Mouse (Mus musculus) midbrain, postnatal 0 days (tissue): ENCODE data around the gene Dazap2. TPM values are rescaled to one million over a fixed set of nuclear protein-coding genes. Genes with fewer than 3 reads are reported as not detected.

Experiments
- ATAC-seq: fragments of 200-750 bp; cut with Nextera tagmentation; 2 replicates; pipeline ENCODE4 v1.8.0; 2017; ENCODE audit warnings: moderate number of reproducible peaks, mild to moderate bottlenecking, moderate TSS enrichment, moderate library complexity; ENCODE audit not compliant: low FRiP score
- DNase-seq: peaks from one replicate; pipeline ENCODE4 v3.0.0-alpha.2; 2015; ENCODE audit warnings: low spot score
- H3K27ac ChIP-seq: fragments of 300-500 bp; sonication (generic); 2 replicates; pipeline ENCODE4 v1.5.1; 2014; ENCODE audit warnings: low read depth, mild to moderate bottlenecking, low read length, mixed read lengths
- H3K27me3 ChIP-seq: fragments of 300-500 bp; sonication (generic); 2 replicates; pipeline ENCODE4 v1.6.1; 2014; ENCODE audit warnings: low read length, control low read depth, mixed read lengths; ENCODE audit not compliant: insufficient read depth
- H3K36me3 ChIP-seq: fragments of 300-500 bp; sonication (generic); 2 replicates; pipeline ENCODE4 v1.6.1; 2014; ENCODE audit warnings: low read length, control low read depth, mixed read lengths; ENCODE audit not compliant: insufficient read depth
- H3K4me1 ChIP-seq: fragments of 300-500 bp; sonication (generic); 2 replicates; pipeline ENCODE4 v1.6.1; 2014; ENCODE audit warnings: mild to moderate bottlenecking, control low read depth, antibody characterized with exemption, low read length, mixed read lengths; ENCODE audit not compliant: insufficient read depth
- H3K4me2 ChIP-seq: fragments of 300-500 bp; sonication (generic); 2 replicates; pipeline ENCODE4 v1.6.1; 2014; ENCODE audit warnings: low read depth, mild to moderate bottlenecking, low read length, mixed read lengths; ENCODE audit not compliant: poor library complexity, severe bottlenecking
- H3K4me3 ChIP-seq: fragments of 300-500 bp; sonication (generic); 2 replicates; pipeline ENCODE4 v1.5.1; 2014; ENCODE audit warnings: low read depth, mild to moderate bottlenecking, low read length, moderate library complexity
- H3K9ac ChIP-seq: fragments of 300-500 bp; sonication (generic); replicated peaks from 2 replicates; pipeline ENCODE4 v1.6.1; 2014; ENCODE audit warnings: mild to moderate bottlenecking, low read length, moderate library complexity, mixed read lengths; ENCODE audit not compliant: poor library complexity, severe bottlenecking
- H3K9me3 ChIP-seq: fragments of 300-500 bp; sonication (generic); 2 replicates; pipeline ENCODE4 v1.6.1; 2016; ENCODE audit warnings: low read length, control low read depth
- CTCF ChIP-seq: IDR thresholded peaks from 2 replicates; pipeline ENCODE4 v1.5.1; 2016; ENCODE audit warnings: antibody characterized with exemption, mild to moderate bottlenecking
- WGBS: fragments of 180-500 bp; shearing (Covaris S2); extraction: QIAGEN DNeasy Blood & Tissue Kit; methylation state at CpG from one replicate; pipeline ENCODE4 v1.1.7; 2014; 5-methylcytosine and 5-hydroxymethylcytosine counted together
- polyA plus RNA-seq: library from polyadenylated mRNA; unstranded; fragments of >200 nt; fragmentation: Nextera tagmentation; extraction: Ambion mirVana; gene quantifications from 2 replicates; pipeline ENCODE4 v1.2.1, GENCODE M21; 2015
- total RNA-seq: library from RNA; depleted of rRNA; stranded (reverse); fragments of >200 nt; gene quantifications from 2 replicates; pipeline ENCODE4 v1.2.3, GENCODE M21; 2014; rRNA removed

Dazap2 gene
- total RNA-seq (89.3 and 148 TPM in 2 replicates), polyA plus RNA-seq (133 and 134 TPM in 2 replicates)

- ATAC-seq: peak; percentile 92
- WGBS: under 1% methylated on average over 64 of the region's 99 CpGs
- peak within 1 kb of the TSS; percentile 85 for H3K4me3 ChIP-seq
- TF ChIP-seq CTCF: peak; percentile 56
- peak within 1 kb of the TSS; percentile 96 for H3K27ac ChIP-seq
- H3K9ac ChIP-seq: peak within 1 kb of the TSS; percentile 89
- H3K4me2 ChIP-seq: peak within 1 kb of the TSS; percentile 91
- H3K4me1 ChIP-seq: 0 out of 2 replicates have a peak, but pooled peaks cover 4% of the 10 kb centered on the region
- DNase-seq: peak; percentile 97
- no peaks in the 10 kb centered on the region for H3K27me3 ChIP-seq
- H3K36me3 ChIP-seq: peaks cover 15% of the 10 kb centered on the region
- H3K9me3 ChIP-seq: no peaks in the 10 kb centered on the region
These were observed at the start of gene Dazap2 for GRCm38 (mm10) chr15:100614996-100615824. Dazap2 (plus strand) TSS chr15:100615349.

- 65% methylated on average over 2 of the region's 2 CpGs for WGBS
- Histone ChIP-seq H3K4me2 (no peak overlapping the region), H3K36me3 (no peaks in the 10 kb centered on the region), H3K27me3 (no peaks in the 10 kb centered on the region), H3K9me3 (no peaks in the 10 kb centered on the region), H3K4me3 (no peak overlapping the region), H3K9ac (no peak overlapping the region), H3K4me1 (no peaks in the 10 kb centered on the region), H3K27ac (no peak overlapping the region)
- DNase-seq (no peak), ATAC-seq (no peak)
- no peak for TF ChIP-seq CTCF
These were observed 48.6 kb upstream of the Dazap2 start for GRCm38 (mm10) chr15:100566531-100566930.

GRCm38 (mm10) chr15:100569239-100569638 lies 45.9 kb upstream of the Dazap2 start:
- no peak overlapping the region for H3K4me3 ChIP-seq
- no peaks in the 10 kb centered on the region for H3K36me3 ChIP-seq
- H3K27me3 ChIP-seq: no peaks in the 10 kb centered on the region
- 73% methylated on average over 3 of the region's 3 CpGs for WGBS
- no peak overlapping the region for H3K4me2 ChIP-seq
- H3K9ac ChIP-seq: no peak overlapping the region
- TF ChIP-seq CTCF: no peak
- ATAC-seq (no peak), DNase-seq (no peak)
- H3K4me1 ChIP-seq: no peaks in the 10 kb centered on the region
- H3K27ac ChIP-seq: no peak overlapping the region
- H3K9me3 ChIP-seq: no peaks in the 10 kb centered on the region

GRCm38 (mm10) chr15:100573946-100574345 lies 41.2 kb upstream of the Dazap2 start:
- Histone ChIP-seq H3K9ac (no peak overlapping the region), H3K27me3 (no peaks in the 10 kb centered on the region), H3K27ac (peak overlapping the region; percentile 38; the same call in 1 of the 2 replicates), H3K36me3 (peaks cover 24% of the 10 kb centered on the region), H3K4me3 (no peak overlapping the region), H3K9me3 (no peaks in the 10 kb centered on the region), H3K4me1 (no peaks in the 10 kb centered on the region), H3K4me2 (no peak overlapping the region)
- no peak for TF ChIP-seq CTCF
- 58% methylated on average over 6 of the region's 6 CpGs for WGBS
- peak; percentile 71 for DNase-seq
- no peak for ATAC-seq

GRCm38 (mm10) chr15:100574378-100574777 lies 40.8 kb upstream of the Dazap2 start:
- DNase-seq (peak; percentile 28), ATAC-seq (no peak)
- H3K9ac ChIP-seq: no peak overlapping the region
- TF ChIP-seq CTCF: no peak
- no peak overlapping the region for H3K4me3 ChIP-seq
- no peaks in the 10 kb centered on the region for H3K4me1 ChIP-seq
- H3K9me3 ChIP-seq: no peaks in the 10 kb centered on the region
- H3K36me3 ChIP-seq: peaks cover 27% of the 10 kb centered on the region
- no peaks in the 10 kb centered on the region for H3K27me3 ChIP-seq
- WGBS: 69% methylated on average over 2 of the region's 2 CpGs
- peak overlapping the region; percentile 38; the same call in 1 of the 2 replicates for H3K27ac ChIP-seq
- H3K4me2 ChIP-seq: no peak overlapping the region

- DNase-seq (no peak), ATAC-seq (no peak)
- Histone ChIP-seq H3K4me3 (no peak overlapping the region), H3K27me3 (no peaks in the 10 kb centered on the region), H3K36me3 (peaks cover 34% of the 10 kb centered on the region), H3K27ac (no peak overlapping the region), H3K9me3 (no peaks in the 10 kb centered on the region), H3K9ac (no peak overlapping the region), H3K4me2 (no peak overlapping the region), H3K4me1 (no peaks in the 10 kb centered on the region)
- 88% methylated on average over 12 of the region's 12 CpGs for WGBS
- no peak for TF ChIP-seq CTCF
These were observed 39.8 kb upstream of the Dazap2 start for GRCm38 (mm10) chr15:100575366-100575765.
